Mouse (Mus musculus) neural tube, embryonic 12.5 days (tissue): Measurements from ENCODE around the gene Krba1. TPM values are rescaled to one million over a fixed set of nuclear protein-coding genes. Genes with fewer than 3 reads are reported as not detected.
A peak's percentile ranks its signal among the peaks of the same experiment; 100 is the strongest.

ENCODE experiments used
- ATAC-seq: fragments of 200-750 bp; cut with Nextera tagmentation; 2 replicates; pipeline ENCODE4 v1.8.0; 2017; ENCODE audit warnings: low read depth, mild to moderate bottlenecking, moderate TSS enrichment, moderate library complexity; ENCODE audit not compliant: low FRiP score
- H3K27ac ChIP-seq: fragments of 300-500 bp; sonication (generic); 2 replicates; pipeline ENCODE4 v1.5.1; 2016
- H3K27me3 ChIP-seq: fragments of 300-500 bp; sonication (generic); replicated peaks from 2 replicates; pipeline ENCODE4 v1.6.1; 2016; ENCODE audit warnings: mild to moderate bottlenecking
- H3K36me3 ChIP-seq: fragments of 300-500 bp; sonication (generic); 2 replicates; pipeline ENCODE4 v1.6.1; 2016; ENCODE audit warnings: mild to moderate bottlenecking
- H3K4me1 ChIP-seq: fragments of 300-500 bp; sonication (generic); 2 replicates; pipeline ENCODE4 v1.6.1; 2016
- H3K4me2 ChIP-seq: fragments of 300-500 bp; sonication (generic); replicated peaks from 2 replicates; pipeline ENCODE4 v1.6.1; 2016; ENCODE audit warnings: mild to moderate bottlenecking
- H3K4me3 ChIP-seq: fragments of 300-500 bp; sonication (generic); 2 replicates; pipeline ENCODE4 v1.5.1; 2016
- H3K9ac ChIP-seq: fragments of 300-500 bp; sonication (generic); 2 replicates; pipeline ENCODE4 v1.6.1; 2016; ENCODE audit warnings: mild to moderate bottlenecking
- H3K9me3 ChIP-seq: fragments of 300-500 bp; sonication (generic); 2 replicates; pipeline ENCODE4 v1.6.1; 2016; ENCODE audit warnings: mild to moderate bottlenecking
- WGBS: fragments of 180-500 bp; shearing (Covaris S2); methylation state at CpG from one replicate; pipeline ENCODE4 v1.1.7; 2016; 5-methylcytosine and 5-hydroxymethylcytosine counted together
- polyA plus RNA-seq: library from polyadenylated mRNA; unstranded; fragments of >200 nt; fragmentation: Nextera tagmentation; extraction: Ambion mirVana; gene quantifications from 2 replicates; pipeline ENCODE4 v1.2.1, GENCODE M21; 2016

Krba1 gene
- polyA plus RNA-seq, 1 experiment from 2014 or later, result 26.3 TPM

DNA sequence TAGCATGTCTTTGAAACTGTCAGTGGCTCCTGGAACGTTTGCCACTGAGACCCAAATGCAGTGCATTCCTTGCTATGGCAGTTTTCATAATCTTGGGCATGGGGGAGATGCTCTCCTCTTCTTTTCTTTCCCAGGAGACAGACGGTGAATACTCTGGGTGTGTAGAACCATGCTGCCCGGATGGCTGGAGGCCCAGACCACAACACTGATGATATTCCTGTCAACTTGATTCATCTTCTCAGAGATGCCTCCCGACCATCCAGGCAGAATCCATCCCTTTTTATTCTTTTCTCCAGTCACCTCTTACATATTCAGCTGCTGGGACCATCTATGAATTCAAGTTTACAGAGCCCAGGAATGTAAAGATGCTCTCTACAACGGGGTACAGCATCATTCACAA lies 35.4 kb downstream of the Krba1 start:
- Histone ChIP-seq H3K27me3 (no peaks in the 10 kb centered on the region), H3K27ac (no peak overlapping the region), H3K36me3 (no peaks in the 10 kb centered on the region), H3K9ac (no peak overlapping the region), H3K4me2 (no peak overlapping the region), H3K4me3 (no peak overlapping the region), H3K4me1 (no peaks in the 10 kb centered on the region), H3K9me3 (no peaks in the 10 kb centered on the region)
- WGBS, result 66% methylated on average over 5 of the region's 5 CpGs
- no peak for ATAC-seq

DNA sequence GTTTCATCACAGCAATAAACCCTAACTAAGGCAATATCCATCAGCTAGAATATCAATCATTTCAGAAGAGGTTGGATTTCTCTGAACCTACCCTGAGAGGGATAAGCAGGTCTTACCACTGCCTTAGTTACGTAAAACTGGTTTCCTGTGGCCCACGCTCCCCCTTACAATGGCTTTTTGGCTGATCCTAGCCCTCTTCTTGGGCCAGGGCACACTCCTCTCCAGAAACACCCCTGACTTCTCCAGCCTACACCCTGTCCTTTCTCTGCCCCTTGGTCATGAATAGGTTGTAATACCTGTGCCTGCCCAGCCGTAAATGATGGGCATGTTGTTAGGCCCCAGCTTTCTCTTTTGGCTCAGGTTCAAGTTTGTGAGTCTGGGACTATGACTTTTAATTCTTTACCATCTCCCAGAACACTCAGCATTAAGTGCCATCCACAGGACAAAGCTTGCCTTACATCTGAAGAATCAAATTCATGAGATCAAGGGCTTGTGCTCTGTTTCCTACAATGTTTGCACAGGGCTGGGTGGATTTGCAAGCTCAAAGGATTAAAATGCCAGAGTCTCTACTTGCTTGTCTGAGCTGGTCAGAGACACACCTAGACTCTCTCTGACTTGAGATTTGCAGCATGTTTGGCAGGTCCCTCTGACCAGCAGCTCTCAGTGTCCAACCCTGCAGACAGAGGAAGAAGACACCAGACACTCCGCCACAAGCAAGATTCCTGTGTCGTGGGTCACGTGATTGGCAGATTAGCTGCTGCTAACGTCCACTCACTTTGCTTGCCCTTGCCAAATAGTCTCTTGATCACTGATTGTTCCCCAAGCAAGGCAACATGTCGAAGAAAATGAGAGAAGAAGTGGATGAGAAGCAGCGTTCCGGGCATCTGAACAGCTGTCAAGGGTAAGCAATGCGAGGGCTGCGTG lies 37.8 kb downstream of the Krba1 start:
- Histone ChIP-seq H3K4me3 (no peak overlapping the region), H3K4me2 (no peak overlapping the region), H3K36me3 (peaks cover under 1% of the 10 kb centered on the region), H3K4me1 (peaks cover 3% of the 10 kb centered on the region), H3K9ac (no peak overlapping the region), H3K27ac (no peak overlapping the region), H3K9me3 (no peaks in the 10 kb centered on the region), H3K27me3 (peaks cover 13% of the 10 kb centered on the region)
- no peak for ATAC-seq
- WGBS, result 75% methylated on average over 12 of the region's 12 CpGs

DNA sequence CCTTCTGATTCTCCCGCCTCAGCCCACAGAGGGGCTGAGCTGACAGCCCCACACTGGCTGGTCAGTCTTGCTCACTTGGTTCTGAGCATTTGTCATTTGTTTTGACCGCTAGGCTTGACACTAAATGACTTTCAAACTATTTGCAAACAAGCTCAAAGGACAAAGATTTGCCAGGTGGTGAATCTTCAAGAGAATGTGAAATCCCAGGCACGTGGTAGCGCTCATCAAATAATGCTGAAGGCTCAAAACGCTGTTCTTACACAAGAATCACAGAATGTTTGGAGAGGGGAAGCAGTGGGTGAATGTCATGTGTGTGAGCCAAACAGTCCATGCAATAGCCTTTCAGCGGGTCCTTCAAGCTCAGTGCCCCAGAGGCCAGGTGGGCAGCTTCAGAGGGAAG lies 39.3 kb downstream of the Krba1 start:
- no peak for ATAC-seq
- 61% methylated on average over 6 of the region's 6 CpGs for WGBS

DNA sequence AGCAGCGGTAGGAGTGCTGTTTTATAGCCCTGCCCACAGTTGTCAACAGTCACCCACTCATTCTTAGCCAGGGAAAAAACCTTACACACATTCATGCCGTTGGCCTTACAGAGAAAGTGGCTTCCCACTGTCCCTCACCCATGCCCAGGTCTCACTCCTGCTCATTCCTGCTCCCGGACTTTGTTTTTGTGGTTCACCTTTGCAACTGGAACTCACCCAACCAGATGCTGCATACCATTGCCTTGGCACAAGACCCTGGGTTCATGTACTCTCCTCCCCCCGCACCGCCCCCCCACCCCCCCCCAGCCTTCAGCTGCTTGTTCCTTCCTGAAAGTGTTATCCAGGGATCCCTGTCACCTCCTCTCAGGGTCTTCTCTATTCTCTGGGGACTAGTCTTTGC lies 39.7 kb downstream of the Krba1 start:
- no peaks in the 10 kb centered on the region for H3K9me3 ChIP-seq
- H3K27me3 ChIP-seq, result peaks cover 32% of the 10 kb centered on the region
- no peak overlapping the region for H3K27ac ChIP-seq
- no peak overlapping the region for H3K9ac ChIP-seq
- peaks cover 5% of the 10 kb centered on the region for H3K36me3 ChIP-seq
- peaks cover 22% of the 10 kb centered on the region for H3K4me1 ChIP-seq
- H3K4me3 ChIP-seq, result no peak overlapping the region
- no peak overlapping the region for H3K4me2 ChIP-seq
- WGBS, result 53% methylated on average over 5 of the region's 5 CpGs
- no peak for ATAC-seq

More for the DNA sequence above, 39.3 kb downstream of the Krba1 start:
- H3K4me1 ChIP-seq, result peaks cover 18% of the 10 kb centered on the region
- no peak overlapping the region for H3K4me3 ChIP-seq
- H3K9me3 ChIP-seq, result no peaks in the 10 kb centered on the region
- no peak overlapping the region for H3K9ac ChIP-seq
- H3K27me3 ChIP-seq, result peaks cover 28% of the 10 kb centered on the region
- H3K27ac ChIP-seq, result no peak overlapping the region
- H3K4me2 ChIP-seq, result no peak overlapping the region
- peaks cover 5% of the 10 kb centered on the region for H3K36me3 ChIP-seq

DNA sequence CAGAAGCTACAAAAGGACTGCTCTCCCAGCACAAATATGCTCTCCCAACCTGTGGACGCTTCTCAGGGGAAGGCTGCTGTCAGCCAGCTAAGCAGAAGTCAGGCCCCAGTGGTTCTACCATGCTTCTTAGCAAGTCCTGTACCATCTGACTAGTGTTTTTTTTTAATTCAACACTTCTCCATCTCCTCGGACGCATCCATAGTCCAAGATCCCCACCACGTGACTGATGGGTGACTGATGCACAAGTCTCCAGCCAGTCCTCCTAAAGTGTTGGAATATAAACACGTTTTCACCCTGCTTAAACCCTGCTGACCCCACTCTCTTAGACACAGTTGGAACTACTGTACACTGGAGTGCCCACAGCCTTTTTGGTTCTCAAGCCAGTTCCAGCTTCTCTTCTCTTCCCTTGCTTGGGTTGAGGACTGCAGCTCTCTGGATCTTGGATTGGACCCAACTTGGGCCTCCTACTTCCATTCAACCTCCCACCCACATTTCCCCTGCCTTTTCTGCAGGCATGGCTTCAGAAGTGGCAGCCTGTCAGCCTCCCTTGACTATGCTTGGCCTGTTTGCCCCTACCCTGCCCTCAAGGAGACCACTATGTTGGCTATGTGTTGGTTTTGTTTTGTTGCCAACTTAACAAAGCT lies 40.4 kb downstream of the Krba1 start:
- no peak overlapping the region for H3K4me3 ChIP-seq
- ATAC-seq, result no peak
- H3K36me3 ChIP-seq, result peaks cover 5% of the 10 kb centered on the region
- no peak overlapping the region for H3K4me2 ChIP-seq
- H3K9ac ChIP-seq, result no peak overlapping the region
- no peaks in the 10 kb centered on the region for H3K9me3 ChIP-seq
- H3K4me1 ChIP-seq, result peaks cover 28% of the 10 kb centered on the region
- H3K27me3 ChIP-seq, result peaks cover 40% of the 10 kb centered on the region
- no peak overlapping the region for H3K27ac ChIP-seq
- WGBS, result 85% methylated on average over 5 of the region's 5 CpGs

DNA sequence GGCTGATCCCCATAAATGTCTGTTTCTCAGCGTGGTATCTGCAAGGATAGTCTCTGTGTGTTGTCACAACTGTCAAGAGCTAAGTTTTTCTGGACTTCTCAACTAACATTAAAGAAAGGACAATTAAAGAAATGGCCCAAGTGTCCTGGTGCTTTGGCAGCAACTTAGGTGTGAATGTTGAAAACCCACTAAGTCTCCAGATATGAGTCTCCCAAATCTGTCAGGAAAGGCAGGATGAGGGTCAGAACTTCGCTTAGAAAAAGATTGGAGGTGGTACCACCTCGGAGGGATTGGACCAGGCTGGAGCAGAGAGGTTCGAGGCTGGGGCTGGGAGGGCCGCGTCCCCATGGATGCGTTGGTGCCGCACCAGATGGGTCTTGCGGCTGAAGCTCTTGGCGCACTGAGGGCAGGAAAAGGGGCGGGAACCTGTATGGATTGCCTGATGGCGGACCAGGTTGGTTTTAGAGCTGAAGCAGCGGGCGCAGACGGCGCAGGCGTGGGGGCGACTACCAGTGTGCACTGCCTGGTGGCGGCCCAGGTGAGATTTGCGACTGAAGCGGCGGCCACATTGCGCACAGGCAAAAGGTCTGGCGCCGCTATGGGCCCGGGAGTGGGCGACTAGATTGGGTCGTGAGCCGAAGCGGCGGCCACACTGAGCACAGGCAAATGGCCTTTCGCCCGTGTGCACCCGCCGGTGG lies 42.4 kb downstream of the Krba1 start:
- Histone ChIP-seq H3K36me3 (peaks cover 21% of the 10 kb centered on the region), H3K4me1 (peaks cover 28% of the 10 kb centered on the region), H3K9ac (no peak overlapping the region), H3K27me3 (peaks cover 40% of the 10 kb centered on the region), H3K4me3 (peak overlapping the region; percentile 7; the same call in 1 of the 2 replicates), H3K4me2 (peak overlapping the region; percentile 44), H3K27ac (no peak overlapping the region), H3K9me3 (no peaks in the 10 kb centered on the region)
- no peak for ATAC-seq
- WGBS, result 25% methylated on average over 35 of the region's 35 CpGs

DNA sequence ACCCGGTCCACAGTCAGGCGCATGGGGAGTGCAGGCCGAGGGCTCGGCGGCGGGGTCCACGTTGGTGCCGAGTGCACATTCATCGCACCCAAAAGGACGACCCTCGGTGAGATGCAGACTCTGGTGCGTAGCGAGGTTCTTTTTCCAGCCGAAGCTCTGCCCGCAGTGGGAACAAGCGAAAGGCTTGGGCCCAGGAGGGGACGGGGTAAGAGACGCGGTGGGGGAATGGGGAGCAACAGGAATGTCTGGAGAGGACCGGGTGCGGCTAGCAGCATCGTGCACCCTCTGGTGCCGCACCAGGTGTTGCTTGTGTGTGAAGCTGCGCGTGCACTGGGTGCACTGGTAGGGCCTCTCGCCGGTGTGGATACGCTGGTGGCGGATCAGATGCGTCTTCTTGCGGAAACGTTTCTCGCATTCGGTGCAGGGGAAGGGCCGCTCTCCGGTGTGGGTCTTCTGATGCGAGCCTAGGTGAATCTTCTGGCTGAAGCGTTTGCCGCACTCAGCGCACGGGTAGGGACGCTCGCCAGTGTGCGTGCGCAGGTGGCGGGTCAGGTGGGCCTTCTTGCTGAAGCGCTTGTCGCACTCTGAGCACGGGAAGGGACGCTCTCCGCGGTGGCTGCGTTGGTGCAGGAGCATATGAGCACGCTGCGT lies 43.2 kb downstream of the Krba1 start:
- ATAC-seq, result no peak
- H3K9ac ChIP-seq, result peak overlapping the region; percentile 9; the same call in 1 of the 2 replicates
- no peaks in the 10 kb centered on the region for H3K9me3 ChIP-seq
- H3K4me3 ChIP-seq, result peak overlapping the region; percentile 7; the same call in 1 of the 2 replicates
- peaks cover 40% of the 10 kb centered on the region for H3K27me3 ChIP-seq
- 12% methylated on average over 55 of the region's 55 CpGs for WGBS
- peak overlapping the region; percentile 44 for H3K4me2 ChIP-seq
- H3K36me3 ChIP-seq, result peaks cover 21% of the 10 kb centered on the region
- no peak overlapping the region for H3K27ac ChIP-seq
- peaks cover 33% of the 10 kb centered on the region for H3K4me1 ChIP-seq

DNA sequence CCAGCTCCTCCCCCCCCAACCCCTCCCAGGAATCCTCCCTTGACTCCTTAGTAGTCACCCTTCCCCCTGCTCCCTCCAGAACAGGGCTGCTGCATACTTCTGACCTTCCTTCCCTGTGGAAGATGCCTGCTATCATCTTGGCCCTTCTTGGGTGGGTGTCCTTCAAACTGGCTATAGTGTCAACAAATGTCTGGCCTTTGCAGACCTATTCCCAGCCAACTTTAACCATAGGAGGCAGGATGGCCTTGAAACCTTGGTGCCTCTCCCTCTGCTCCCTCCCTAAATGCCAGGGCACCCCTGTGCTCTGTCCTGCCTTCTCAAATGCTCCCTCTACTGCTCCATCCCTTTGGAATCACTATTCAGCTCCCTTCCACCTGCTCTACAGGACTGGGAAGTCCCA lies 44.3 kb downstream of the Krba1 start:
- H3K4me1 ChIP-seq, result peaks cover 35% of the 10 kb centered on the region
- H3K9me3 ChIP-seq, result no peaks in the 10 kb centered on the region
- no peak overlapping the region for H3K27ac ChIP-seq
- no peak for ATAC-seq
- peaks cover 40% of the 10 kb centered on the region for H3K27me3 ChIP-seq
- H3K4me2 ChIP-seq, result 0 out of 2 replicates have a peak overlapping the region, but pooled peaks have one; percentile 44
- H3K36me3 ChIP-seq, result peaks cover 21% of the 10 kb centered on the region
- no peak overlapping the region for H3K4me3 ChIP-seq
- no peak overlapping the region for H3K9ac ChIP-seq

DNA sequence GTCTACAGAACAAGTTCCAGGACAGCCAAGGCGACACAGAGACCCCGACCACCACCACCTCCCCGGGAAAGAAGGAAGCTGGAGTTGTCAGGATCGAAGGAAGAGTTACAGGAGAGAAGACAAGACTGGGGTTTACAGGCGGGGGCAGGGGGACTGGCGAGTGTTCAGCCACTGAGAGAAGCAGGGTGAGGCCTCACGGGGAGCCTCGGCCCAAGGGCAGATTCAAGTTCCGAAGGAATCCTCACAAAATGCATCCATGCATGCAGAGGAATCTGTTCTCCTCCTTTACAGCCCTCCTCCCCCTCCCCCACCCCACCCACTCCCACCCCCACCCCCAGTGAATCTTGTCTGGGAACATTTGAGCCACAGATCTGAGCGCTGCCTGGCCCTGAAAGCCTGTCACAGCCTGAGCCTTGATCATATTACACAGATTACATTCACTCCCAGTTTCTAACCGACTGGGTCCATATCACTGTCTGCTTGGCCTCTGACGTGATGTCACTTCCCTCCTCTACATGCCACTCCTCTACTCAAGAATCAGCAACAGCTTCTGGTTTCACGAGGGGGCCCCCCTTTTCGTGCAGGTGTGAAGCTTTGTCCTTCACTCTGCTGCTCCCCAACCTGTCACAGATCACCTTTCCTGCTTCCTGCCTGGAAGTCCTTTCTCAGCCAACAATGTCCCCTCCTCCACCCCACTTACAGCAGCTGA lies 45.1 kb downstream of the Krba1 start:
- Histone ChIP-seq H3K36me3 (peaks cover 21% of the 10 kb centered on the region), H3K27me3 (peaks cover 40% of the 10 kb centered on the region), H3K9ac (no peak overlapping the region), H3K9me3 (no peaks in the 10 kb centered on the region), H3K4me2 (peak overlapping the region; percentile 4; the same call in 1 of the 2 replicates), H3K4me1 (peaks cover 35% of the 10 kb centered on the region), H3K27ac (no peak overlapping the region), H3K4me3 (no peak overlapping the region)
- ATAC-seq, result no peak
- WGBS, result 38% methylated on average over 14 of the region's 14 CpGs

DNA sequence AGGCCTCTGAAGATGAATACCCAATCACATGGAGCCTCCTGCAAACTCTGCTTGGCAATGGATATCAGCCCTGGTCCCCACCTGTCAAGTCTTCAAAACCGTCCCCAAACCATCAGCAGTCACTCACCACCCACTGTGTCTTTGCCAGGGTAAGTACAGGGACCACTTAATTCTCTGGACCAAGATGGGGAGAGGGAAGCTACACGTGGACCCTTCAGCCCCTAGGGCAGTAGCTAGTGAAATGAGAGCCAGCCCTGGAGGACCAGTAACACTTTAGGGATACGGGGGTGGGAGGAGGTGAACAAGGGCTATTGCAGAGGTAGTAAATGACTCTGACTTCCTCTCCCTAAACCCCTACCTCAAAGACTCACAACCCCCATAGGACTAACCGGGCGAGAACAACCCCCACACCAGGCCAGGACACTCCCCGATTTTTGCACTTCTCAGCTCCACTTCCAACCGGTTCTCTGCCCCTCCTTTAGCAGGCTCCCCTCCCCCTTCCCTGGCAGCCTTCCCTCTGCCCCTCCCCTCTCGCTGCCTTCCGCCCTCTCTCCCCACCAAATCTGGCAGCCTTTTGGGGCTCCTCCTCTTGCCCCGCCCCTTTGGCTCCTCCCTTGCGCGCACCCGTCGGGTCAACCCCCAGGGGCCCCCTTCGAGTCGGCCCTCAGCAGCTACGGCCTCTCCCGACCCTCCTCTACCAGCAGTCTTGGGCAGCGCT lies 48.4 kb downstream of the Krba1 start:
- Histone ChIP-seq H3K4me3 (peak overlapping the region; percentile 73), H3K27ac (peak overlapping the region; percentile 32), H3K27me3 (peaks cover 21% of the 10 kb centered on the region), H3K4me2 (peak overlapping the region; percentile 94), H3K4me1 (peaks cover 27% of the 10 kb centered on the region), H3K9me3 (no peaks in the 10 kb centered on the region), H3K36me3 (peaks cover 16% of the 10 kb centered on the region), H3K9ac (peak overlapping the region; percentile 45)
- ATAC-seq, result peak; percentile 87
- 2% methylated on average over 19 of the region's 19 CpGs for WGBS
